Mouse (Mus musculus) CH12.LX (cell line): Measurements from ENCODE around the gene Fam102b. TPM values are rescaled to one million over a fixed set of nuclear protein-coding genes. Genes with fewer than 3 reads are reported as not detected.
A peak's percentile ranks its signal among the peaks of the same experiment; 100 is the strongest.

Source experiments
- DNase-seq: peaks from one replicate; pipeline ENCODE4 v3.0.0-alpha.2; 2013; ENCODE audit errors: extremely low read depth
- H3K27ac ChIP-seq: 2 replicates; pipeline ENCODE4 v1.5.1; 2012; ENCODE audit warnings: low read depth, mild to moderate bottlenecking, control low read depth, moderate library complexity; ENCODE audit not compliant: insufficient read depth
- H3K27me3 ChIP-seq: replicated peaks from 2 replicates; pipeline ENCODE3; 2012; ENCODE audit warnings: inconsistent platforms
- H3K36me3 ChIP-seq, 2 experiments: replicated peaks in 1 of 2; 2 replicates each; pipeline versions ENCODE3 to v1.6.1; 2012; ENCODE audit warnings: inconsistent platforms in 1 of 2, low read length in 1 of 2, mild to moderate bottlenecking in 1 of 2, mixed read lengths in 1 of 2, moderate library complexity in 1 of 2; ENCODE audit not compliant: control insufficient read depth in 1 of 2, insufficient read depth in 1 of 2
- H3K4me1 ChIP-seq, 2 experiments: 2 replicates each; pipeline ENCODE4 v1.6.1; 2012; ENCODE audit warnings: inconsistent platforms in 1 of 2, moderate library complexity in 1 of 2; ENCODE audit not compliant: insufficient read depth in 2 of 2, control insufficient read depth in 1 of 2
- H3K4me2 ChIP-seq: 2 replicates; pipeline ENCODE4 v1.6.1; 2012; ENCODE audit warnings: low read depth, mild to moderate bottlenecking, control low read depth; ENCODE audit not compliant: poor library complexity, insufficient read depth, severe bottlenecking
- H3K4me3 ChIP-seq, 3 experiments: fragments of 150-350 bp in 1 of 3; sonication (generic) in 1 of 3; replicated peaks in 1 of 3; 2 replicates each; pipeline versions ENCODE3 to v1.5.1; 2011 to 2012; ENCODE audit warnings: low read depth in 2 of 3, low read length in 2 of 3, mild to moderate bottlenecking in 2 of 3, moderate library complexity in 2 of 3, control low read depth in 1 of 3, improper control_type of control experiment in 1 of 3, inconsistent platforms in 1 of 3, mixed read lengths in 1 of 3; ENCODE audit not compliant: poor library complexity in 1 of 3
- H3K79me2 ChIP-seq: replicated peaks from 2 replicates; pipeline ENCODE4 v1.6.1; 2012; ENCODE audit warnings: mild to moderate bottlenecking, moderate library complexity; ENCODE audit not compliant: control insufficient read depth, poor library complexity, insufficient read depth, severe bottlenecking; ENCODE audit errors: extremely low read depth
- H3K9ac ChIP-seq: 2 replicates; pipeline ENCODE4 v1.6.1; 2012; ENCODE audit warnings: low read depth, mild to moderate bottlenecking, control low read depth, moderate library complexity; ENCODE audit not compliant: insufficient read depth
- H3K9me3 ChIP-seq: replicated peaks from 2 replicates; pipeline ENCODE3; 2012; ENCODE audit warnings: low read length, inconsistent platforms, mixed read lengths
- CHD1 ChIP-seq: IDR thresholded peaks from 2 replicates; pipeline ENCODE4 v1.6.1; 2012; ENCODE audit warnings: low read depth, low read length, improper control_type of control experiment, inconsistent platforms
- CHD2 ChIP-seq: IDR thresholded peaks from 2 replicates; pipeline ENCODE4 v1.6.1; 2011; ENCODE audit warnings: low read length, improper control_type of control experiment
- E2F4 ChIP-seq: IDR thresholded peaks from 2 replicates; pipeline ENCODE4 v1.6.1; 2011; ENCODE audit warnings: low read depth, low read length, improper control_type of control experiment; ENCODE audit not compliant: insufficient replicate concordance
- ELF1 ChIP-seq: IDR thresholded peaks from 2 replicates; pipeline ENCODE4 v1.6.1; 2014; ENCODE audit warnings: low read depth, mild to moderate bottlenecking, inconsistent platforms, low read length, improper control_type of control experiment
- ETS1 ChIP-seq: conservative IDR thresholded peaks from 2 replicates; pipeline ENCODE4 v1.6.1; 2012; ENCODE audit warnings: low read depth, mild to moderate bottlenecking, inconsistent platforms, low read length, improper control_type of control experiment, moderate library complexity
- GABPA ChIP-seq: IDR thresholded peaks from 2 replicates; pipeline ENCODE4 v1.6.1; 2012; ENCODE audit warnings: low read depth, low read length, improper control_type of control experiment, inconsistent platforms; ENCODE audit not compliant: insufficient replicate concordance
- HCFC1 ChIP-seq: IDR thresholded peaks from 2 replicates; pipeline ENCODE4 v1.6.1; 2012; ENCODE audit warnings: low read depth, mild to moderate bottlenecking, inconsistent platforms, low read length, improper control_type of control experiment
- IRF4 ChIP-seq: IDR thresholded peaks from 2 replicates; pipeline ENCODE4 v1.6.1; 2014; ENCODE audit warnings: low read depth, mild to moderate bottlenecking, inconsistent platforms, low read length, improper control_type of control experiment
- JUN ChIP-seq: IDR thresholded peaks from 2 replicates; pipeline ENCODE4 v1.6.1; 2011; ENCODE audit warnings: low read depth, mild to moderate bottlenecking, low read length, improper control_type of control experiment, moderate library complexity; ENCODE audit not compliant: insufficient read depth
- KAT2A ChIP-seq: IDR thresholded peaks from 2 replicates; pipeline ENCODE4 v1.6.1; 2012; ENCODE audit warnings: low read length, improper control_type of control experiment, inconsistent platforms; ENCODE audit not compliant: insufficient replicate concordance
- MAFK ChIP-seq: IDR thresholded peaks from 2 replicates; pipeline ENCODE4 v1.6.1; 2011; ENCODE audit warnings: low read length, improper control_type of control experiment; ENCODE audit not compliant: insufficient replicate concordance
- MAX ChIP-seq: IDR thresholded peaks from 2 replicates; pipeline ENCODE4 v1.6.1; 2011; ENCODE audit warnings: low read length, improper control_type of control experiment
- MAZ ChIP-seq: IDR thresholded peaks from 2 replicates; pipeline ENCODE4 v1.6.1; 2012; ENCODE audit warnings: low read depth, mild to moderate bottlenecking, inconsistent platforms, low read length, improper control_type of control experiment, moderate library complexity
- MEF2A ChIP-seq: IDR thresholded peaks from 2 replicates; pipeline ENCODE4 v1.6.1; 2014; ENCODE audit warnings: low read depth, mild to moderate bottlenecking, inconsistent platforms, low read length, improper control_type of control experiment, borderline replicate concordance
- MXI1 ChIP-seq: IDR thresholded peaks from 2 replicates; pipeline ENCODE4 v1.6.1; 2011; ENCODE audit warnings: mild to moderate bottlenecking, low read depth, low read length, improper control_type of control experiment
- NELFE ChIP-seq: IDR thresholded peaks from 2 replicates; pipeline ENCODE4 v1.6.1; 2011; ENCODE audit warnings: low read depth, low read length, improper control_type of control experiment
- POLR2A ChIP-seq: IDR thresholded peaks from 2 replicates; pipeline ENCODE4 v1.6.1; 2011; ENCODE audit warnings: low read depth, mild to moderate bottlenecking, improper control_type of control experiment, low read length
- RAD21 ChIP-seq: IDR thresholded peaks from 2 replicates; pipeline ENCODE4 v1.6.1; 2011; ENCODE audit warnings: low read depth, mild to moderate bottlenecking, low read length, improper control_type of control experiment, moderate library complexity
- RCOR1 ChIP-seq: conservative IDR thresholded peaks from 2 replicates; pipeline ENCODE4 v1.6.1; 2012; ENCODE audit warnings: low read depth, mild to moderate bottlenecking, inconsistent platforms, low read length, improper control_type of control experiment
- SIN3A ChIP-seq: IDR thresholded peaks from 2 replicates; pipeline ENCODE4 v1.6.1; 2012; ENCODE audit warnings: low read length, improper control_type of control experiment, inconsistent platforms
- TBP ChIP-seq: conservative IDR thresholded peaks from 2 replicates; pipeline ENCODE4 v1.6.1; 2011; ENCODE audit warnings: low read depth, low read length, improper control_type of control experiment
- TCF12 ChIP-seq: IDR thresholded peaks from 2 replicates; pipeline ENCODE4 v1.6.1; 2014; ENCODE audit warnings: low read depth, mild to moderate bottlenecking, inconsistent platforms, low read length, improper control_type of control experiment
- UBTF ChIP-seq: IDR thresholded peaks from 2 replicates; pipeline ENCODE4 v1.6.1; 2012; ENCODE audit warnings: low read depth, mild to moderate bottlenecking, inconsistent platforms, low read length, improper control_type of control experiment, moderate library complexity
- USF2 ChIP-seq: conservative IDR thresholded peaks from 2 replicates; pipeline ENCODE4 v1.6.1; 2011; ENCODE audit warnings: low read depth, low read length, improper control_type of control experiment
- ZC3H11A ChIP-seq: IDR thresholded peaks from 2 replicates; pipeline ENCODE4 v1.6.1; 2012; ENCODE audit warnings: low read depth, mild to moderate bottlenecking, inconsistent platforms, low read length, improper control_type of control experiment
- ZKSCAN1 ChIP-seq: IDR thresholded peaks from 2 replicates; pipeline ENCODE4 v1.6.1; 2012; ENCODE audit warnings: low read depth, inconsistent platforms, low read length, improper control_type of control experiment, borderline replicate concordance
- dilution Hi-C: fragments of 300-500 bp; cut with MboI; formaldehyde crosslinking; loops from 2 replicates; pipeline ENCODE4 v1.14.3; 2020; ENCODE audit warnings: low sequenced_read_pairs; ENCODE audit not compliant: extremely low pct_unique_long_range_greater_than_20kb, extremely low pct_ligation_motif_present
- in situ Hi-C: fragments of 300-500 bp; cut with MboI; formaldehyde crosslinking; loops from 3 replicates; pipeline ENCODE4 v1.14.3; 2019; ENCODE audit warnings: low sequenced_read_pairs, low pct_ligation_motif_present, low pct_unique_long_range_greater_than_20kb, mixed read lengths
- polyA plus RNA-seq: library from polyadenylated mRNA; unstranded; fragments of >175 nt; gene quantifications from 2 replicates; pipeline ENCODE4 v1.2.1, GENCODE M21; 2012; ENCODE audit warnings: low read depth; ENCODE audit not compliant: insufficient read length
- total RNA-seq, 2 experiments: library from RNA; depleted of rRNA; stranded (reverse); fragments of 300-350 nt in 1 of 2; fragments of >200 nt in 1 of 2; gene quantifications; 2 replicates each; pipeline ENCODE4 v1.2.3; 2012 to 2014

The Fam102b gene
- total and polyA plus RNA-seq, 3 experiments: 2.8 to 6.2 (median 4.3) TPM

GRCm38 (mm10) chr3:109029661-109030060 is 2.3 kb upstream of the Fam102b start:
- in situ Hi-C loops: no loop called here

DNA sequence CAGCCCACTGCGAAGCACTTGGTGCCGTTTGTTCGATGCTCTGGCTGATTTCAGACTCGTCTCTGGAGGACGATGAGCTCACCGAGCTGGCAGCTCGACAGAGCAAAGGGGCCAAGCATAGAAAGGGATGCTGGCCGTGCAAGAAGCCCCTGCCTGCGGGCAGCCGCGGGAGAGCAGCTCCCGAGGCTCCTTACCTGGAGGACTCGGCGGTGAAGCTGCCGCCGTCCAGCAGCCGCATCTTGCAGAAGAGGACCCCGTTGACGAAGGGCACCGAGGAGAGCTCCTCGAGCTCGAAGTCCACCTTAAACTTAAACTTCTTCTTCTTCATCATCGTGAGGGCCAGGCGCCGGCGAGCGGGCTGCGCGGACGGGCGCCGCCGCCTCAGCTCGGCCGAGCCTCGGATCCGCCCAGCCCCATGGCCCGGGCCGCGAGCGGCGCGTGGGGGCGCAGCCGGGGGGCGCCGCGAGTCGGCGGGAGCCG is 376 bp downstream of the Fam102b start:
- Histone ChIP-seq H3K9ac (peak overlapping the region; percentile 50; the same call in 1 of the 2 replicates), H3K9me3 (no peaks in the 10 kb centered on the region), H3K27ac (no peak overlapping the region), H3K4me1 (peaks cover 0 to 22% of the 10 kb centered on the region in 2 experiments; a peak in 2 of 4 replicates)
- TF ChIP-seq JUN (no peak), NELFE (no peak), UBTF (peak; percentile 95; the same call in 1 of the 2 replicates), SIN3A (peak; percentile 11; the same call in 1 of the 2 replicates), CHD1 (peak; percentile 55; the same call in 1 of the 2 replicates), GABPA (no peak), ZC3H11A (no peak), MAX (no peak), ZKSCAN1 (no peak), HCFC1 (no peak), E2F4 (no peak), RAD21 (no peak)
- TF ChIP-seq, all 38 proteins: peak for 3
- Histone ChIP-seq H3K4me2 (peak overlapping the region; percentile 76), H3K4me3 (peak overlapping the region; percentile 45 to 58 (median 54)), H3K27me3 (no peaks in the 10 kb centered on the region), H3K36me3 (peaks cover 0 to 5% of the 10 kb centered on the region in 2 experiments), H3K79me2 (no peaks in the 10 kb centered on the region)
- in situ Hi-C loops: no loop called here
- dilution Hi-C loops: no loop called here
- peak; percentile 33 for DNase-seq

More at GRCm38 (mm10) chr3:109029661-109030060, 2.3 kb upstream of the Fam102b start:
- Histone ChIP-seq H3K9ac (no peak overlapping the region), H3K4me1 (peaks cover 0 to 14% of the 10 kb centered on the region in 2 experiments; a peak in 2 of 4 replicates), H3K27me3 (no peaks in the 10 kb centered on the region), H3K4me3 (no peak overlapping the region), H3K79me2 (no peaks in the 10 kb centered on the region), H3K9me3 (peaks cover 5% of the 10 kb centered on the region), H3K4me2 (no peak overlapping the region), H3K36me3 (no peaks in the 10 kb centered on the region), H3K27ac (no peak overlapping the region)
- dilution Hi-C loops: no loop called here
- no peak for TF ChIP-seq MXI1
- no peak for TF ChIP-seq ETS1
- no peak for TF ChIP-seq ZC3H11A
- TF ChIP-seq KAT2A: no peak
- TF ChIP-seq MAFK: no peak
- no peak for TF ChIP-seq ZKSCAN1
- TF ChIP-seq POLR2A: no peak
- TF ChIP-seq IRF4: no peak
- no peak for TF ChIP-seq JUN
- TF ChIP-seq CHD2: no peak
- no peak for TF ChIP-seq USF2
- TF ChIP-seq MEF2A: no peak
- TF ChIP-seq RAD21: no peak
- TF ChIP-seq TCF12: no peak
- TF ChIP-seq MAZ: no peak
- TF ChIP-seq RCOR1: no peak
- no peak for TF ChIP-seq TBP
- TF ChIP-seq GABPA: no peak
- TF ChIP-seq ELF1: no peak
- no peak for TF ChIP-seq MAX
- DNase-seq: no peak
